Mouse (Mus musculus): ENCODE measurements at regions not wholly inside any gene's neighbourhood (a gene's known extent, or its start where the extent isn't known, plus 50 kb on each side); places are given as distances from the start of the nearest gene placed in this dataset.

DNA sequence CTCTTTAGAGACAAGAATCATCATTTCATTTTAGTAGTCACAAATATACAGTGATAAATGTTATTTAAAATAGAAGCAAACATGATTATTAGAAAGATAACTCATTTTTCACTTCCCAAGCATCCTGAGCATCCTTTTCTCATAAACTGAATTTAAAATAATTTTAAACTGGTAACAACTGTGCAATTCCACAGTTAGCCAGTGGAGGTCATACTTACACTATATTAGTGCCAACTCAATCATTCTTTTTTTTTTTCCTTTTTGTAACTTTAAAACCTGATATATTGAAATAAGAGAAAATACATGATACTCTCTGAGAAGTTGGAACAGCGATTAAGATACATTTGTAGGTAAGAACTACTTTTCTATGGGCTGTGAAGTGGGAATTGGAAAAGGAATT is 113.2 kb upstream of the Gm17509 start:
- no peak for DNase-seq

DNA sequence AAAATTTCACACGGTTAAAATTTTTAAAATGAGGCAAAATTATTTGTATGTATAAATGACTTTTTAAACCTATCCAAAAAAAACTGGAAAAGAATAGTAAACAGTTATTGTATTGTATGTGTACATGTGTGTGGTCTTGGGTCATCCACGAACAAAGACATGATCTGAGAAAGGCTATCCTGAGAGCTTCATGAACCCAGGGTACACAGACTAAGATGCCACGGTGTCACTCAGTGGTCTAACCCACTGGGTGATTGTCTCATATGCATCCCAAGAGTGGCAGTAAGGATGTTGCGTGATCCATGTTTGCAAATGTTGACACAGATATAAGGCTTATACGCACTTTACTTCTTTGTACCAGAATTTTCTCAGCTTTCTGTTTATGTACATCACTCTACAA is 113.7 kb upstream of the Gm17509 start:
- no peak for DNase-seq

DNA sequence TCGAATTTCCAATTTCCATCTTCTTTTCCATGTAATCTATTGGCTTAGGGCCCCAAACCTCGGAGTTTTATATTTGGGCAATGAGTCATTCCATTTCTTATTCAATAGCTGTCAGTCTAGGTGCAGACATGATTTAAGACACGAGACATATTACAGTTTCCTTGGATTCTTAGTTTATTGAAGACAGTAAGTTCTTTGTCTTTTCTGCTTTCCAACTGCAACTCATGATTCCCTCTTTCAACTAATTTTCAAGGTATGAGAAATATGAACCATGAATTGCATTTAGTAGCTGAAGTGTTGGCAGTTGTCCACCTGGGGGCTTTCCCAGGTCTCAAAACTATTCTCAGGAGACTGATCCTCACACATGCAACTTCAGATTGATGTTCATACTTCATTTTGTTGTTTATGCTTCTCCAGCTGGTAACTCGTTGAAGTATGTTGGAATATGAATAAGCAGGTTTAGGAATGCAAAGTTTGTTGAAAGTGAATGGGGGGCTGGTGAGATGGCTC is 160.3 kb upstream of the Gm17509 start:
- no peak for DNase-seq

DNA sequence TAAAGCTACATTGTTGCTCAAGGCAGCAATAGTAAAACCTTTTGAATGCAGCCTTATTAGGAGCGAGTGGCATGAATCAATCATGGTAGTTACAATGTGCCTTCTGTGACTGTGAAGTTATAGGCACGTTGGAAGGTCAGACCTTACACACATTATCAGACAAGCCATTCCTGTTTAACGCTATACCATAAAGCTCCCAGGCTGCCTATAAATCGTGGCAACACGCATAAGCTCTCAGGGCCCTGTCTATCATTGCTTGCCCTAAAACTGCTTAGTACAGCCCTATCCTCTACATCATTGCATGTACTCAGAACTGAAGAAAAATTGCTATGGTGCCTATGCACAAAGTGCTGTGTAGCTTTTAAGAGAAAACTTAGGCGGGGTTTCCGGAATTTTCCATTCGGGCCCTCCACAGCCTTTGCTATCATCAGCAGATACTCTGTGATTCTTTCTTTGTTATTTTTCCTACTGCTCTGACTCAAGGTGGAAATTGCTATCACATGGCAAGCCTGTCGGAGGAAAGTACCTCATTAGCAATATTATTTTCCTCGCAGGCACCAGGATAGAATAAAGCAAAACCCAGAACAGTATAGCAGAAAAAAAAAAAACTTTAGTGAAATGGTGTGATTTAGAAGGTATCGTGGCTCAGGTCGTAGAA is 162.7 kb upstream of the Gm17509 start:
- no peak for DNase-seq

DNA sequence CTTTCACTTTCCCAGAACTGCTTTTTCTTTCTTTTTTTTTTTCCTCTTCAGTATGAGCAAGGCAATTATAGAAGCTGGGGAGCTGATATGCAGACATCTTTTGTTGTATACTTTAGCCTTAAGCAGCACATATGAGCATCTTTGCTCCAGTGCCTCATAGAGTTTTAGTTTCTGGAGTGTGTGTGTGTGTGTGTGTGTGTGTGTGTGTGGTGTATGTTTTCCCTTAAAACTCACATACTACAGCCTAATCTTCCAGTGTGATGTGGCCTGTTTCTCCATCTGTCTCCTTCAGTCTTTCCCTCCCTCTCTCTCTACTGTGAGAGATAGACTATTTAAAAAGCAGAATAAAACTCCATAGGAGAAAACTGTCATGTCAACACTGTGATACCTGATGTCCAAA is 169.4 kb upstream of the Gm17509 start:
- no peak for DNase-seq

DNA sequence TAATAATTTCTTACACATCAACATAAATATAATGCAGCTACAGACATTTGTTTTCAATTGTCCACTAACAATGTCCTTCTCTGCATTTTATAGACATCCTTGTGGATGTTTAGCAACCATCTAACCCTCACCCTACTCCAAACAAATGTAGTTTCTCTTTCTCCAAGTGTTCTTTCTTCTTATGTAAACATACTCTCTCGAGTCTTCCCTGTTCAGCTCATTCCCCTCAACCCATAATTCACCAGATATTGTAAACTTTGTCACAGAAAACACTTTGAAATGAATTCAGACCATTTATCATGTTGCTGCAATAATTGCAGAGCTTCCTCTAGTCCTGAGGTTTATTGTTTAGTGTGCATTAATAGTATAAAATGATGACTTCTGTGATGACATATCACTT is 172.6 kb upstream of the Gm17509 start:
- no peak for DNase-seq

DNA sequence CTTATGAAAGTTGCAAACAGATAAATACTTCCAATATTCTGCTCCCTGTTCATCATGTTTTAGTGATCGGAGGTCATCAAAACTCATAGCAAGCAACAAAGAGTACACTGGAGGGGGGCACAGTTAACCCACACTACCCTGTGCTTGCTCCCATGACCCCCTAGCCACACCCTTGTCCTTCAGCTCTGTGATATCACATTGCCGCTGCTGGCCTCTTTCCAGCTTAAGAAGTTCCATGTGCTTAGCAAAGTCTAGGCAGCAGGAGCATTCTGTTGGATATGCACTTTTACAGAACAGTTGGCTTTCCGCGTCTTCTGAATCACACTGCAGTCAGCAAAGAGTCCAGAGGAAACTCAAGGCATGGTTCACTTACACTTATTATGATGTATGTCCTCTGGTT is 180.4 kb upstream of the Gm17509 start:
- peak; percentile 6 for DNase-seq

DNA sequence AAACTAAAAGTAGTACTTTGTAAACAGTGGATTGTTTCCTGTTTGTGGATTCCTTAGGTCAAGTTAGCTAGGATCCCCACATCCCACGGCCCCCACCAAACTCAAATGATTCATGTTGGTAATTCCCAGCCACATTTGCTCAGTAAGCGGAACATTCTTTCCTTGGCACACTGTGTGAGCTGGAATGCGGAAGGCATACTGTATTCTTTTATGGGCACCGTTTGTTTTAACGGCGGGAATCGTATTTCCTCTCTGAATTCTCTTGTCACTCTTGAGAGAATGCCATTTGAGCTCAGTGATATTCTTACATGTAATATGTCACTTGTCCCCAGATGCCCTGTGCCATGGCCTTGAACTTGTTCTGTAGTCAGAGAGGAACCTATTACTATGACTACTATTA is 189.1 kb upstream of the Gm17509 start:
- DNase-seq: no peak

DNA sequence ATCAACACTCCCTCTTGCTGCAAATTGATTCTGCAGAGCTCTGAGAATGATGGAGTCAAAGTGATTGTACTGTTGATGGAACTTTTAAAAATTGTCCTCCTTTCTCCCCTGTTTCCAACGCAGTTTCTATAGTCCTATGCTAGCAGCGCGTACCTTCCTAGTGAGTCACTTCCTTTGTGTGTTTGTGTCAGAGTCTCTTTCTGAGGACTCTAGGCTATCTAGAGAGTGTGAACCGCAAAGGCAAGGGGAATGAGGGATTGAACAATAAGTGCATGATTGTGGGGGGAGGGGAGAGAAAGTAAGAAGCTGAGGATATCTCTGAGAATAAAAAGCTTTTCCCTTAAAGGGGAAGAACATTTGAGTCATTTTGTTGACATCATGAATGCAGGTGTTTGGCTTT is 188.5 kb upstream of the Hcn1 start:
- DNase-seq: no peak

DNA sequence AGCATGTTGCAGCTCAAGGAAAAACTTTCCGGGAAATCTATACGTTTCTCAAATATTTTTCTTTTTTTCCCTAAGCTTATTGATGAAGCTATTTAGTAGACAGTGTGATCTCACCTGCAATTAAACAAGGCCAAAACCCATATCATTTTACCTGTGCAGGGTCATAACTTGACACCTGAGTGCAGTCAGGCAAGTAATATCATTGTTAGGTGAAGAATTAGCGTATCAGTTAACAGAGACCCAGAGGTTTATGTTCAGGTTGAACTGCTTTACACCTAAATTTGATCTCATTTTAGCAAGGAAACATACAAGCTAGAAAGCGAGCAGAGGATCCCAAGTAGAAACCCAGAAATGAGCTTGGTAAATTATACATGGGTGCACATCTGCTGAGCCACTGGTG is 178.6 kb upstream of the Hcn1 start:
- DNase-seq: no peak

DNA sequence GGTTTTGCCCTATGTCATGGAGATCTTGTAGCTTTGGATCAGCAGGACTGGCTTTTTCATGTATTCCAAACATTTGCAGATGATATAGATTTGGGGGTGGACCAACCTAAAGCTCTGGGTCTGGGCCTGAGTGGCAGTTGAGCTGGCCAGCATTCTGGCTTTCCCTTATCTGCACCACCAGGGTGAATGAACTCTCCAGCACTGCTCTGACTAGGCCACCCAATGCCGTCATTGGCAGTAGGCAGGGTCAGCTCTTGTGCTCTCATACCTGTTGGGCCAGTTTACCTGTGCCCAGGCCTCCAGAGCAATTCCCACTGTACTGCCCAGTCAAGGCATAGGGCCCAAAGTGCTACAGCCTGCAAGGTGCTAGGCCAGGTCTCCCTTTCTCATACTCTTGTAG is 177.1 kb upstream of the Hcn1 start:
- no peak for DNase-seq

DNA sequence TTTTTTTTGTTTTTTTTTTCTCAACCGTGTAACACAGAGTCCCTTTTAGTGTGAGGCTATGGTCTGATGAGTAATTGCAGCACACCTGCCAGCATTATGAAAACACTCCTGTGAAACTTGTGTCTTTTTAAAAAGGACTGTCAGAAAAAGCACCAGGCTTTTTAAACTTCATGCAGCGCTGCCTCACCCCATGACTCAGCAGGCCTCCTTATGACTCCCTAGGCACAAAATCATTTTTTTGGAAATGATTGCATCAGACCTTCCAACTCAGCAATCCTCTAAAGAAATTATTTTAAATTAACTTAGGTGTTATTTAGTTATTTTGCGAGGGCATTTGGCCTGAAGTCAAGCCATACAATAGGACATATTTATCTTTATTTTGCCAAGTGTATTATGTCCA is 134.7 kb upstream of the Hcn1 start:
- no peak for DNase-seq

DNA sequence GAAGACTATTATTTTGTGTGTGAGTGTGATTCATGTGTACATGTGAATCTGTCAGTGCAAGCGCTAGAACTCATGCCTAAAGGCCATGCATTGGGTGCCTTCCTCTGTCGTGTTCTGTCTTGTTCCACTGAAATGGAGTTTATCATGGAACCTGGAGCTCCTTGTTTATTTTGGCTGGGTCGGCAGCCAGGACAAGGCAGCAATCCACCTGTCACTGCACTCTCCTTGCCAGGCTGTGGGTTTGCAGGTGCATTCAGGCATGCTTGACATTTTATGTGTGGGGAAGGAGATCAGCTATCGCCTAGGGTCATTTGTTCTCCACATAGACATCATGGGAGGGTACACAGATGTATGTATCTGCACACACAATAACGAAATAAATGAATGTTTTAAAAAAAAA is 129.4 kb upstream of the Hcn1 start:
- DNase-seq: no peak

DNA sequence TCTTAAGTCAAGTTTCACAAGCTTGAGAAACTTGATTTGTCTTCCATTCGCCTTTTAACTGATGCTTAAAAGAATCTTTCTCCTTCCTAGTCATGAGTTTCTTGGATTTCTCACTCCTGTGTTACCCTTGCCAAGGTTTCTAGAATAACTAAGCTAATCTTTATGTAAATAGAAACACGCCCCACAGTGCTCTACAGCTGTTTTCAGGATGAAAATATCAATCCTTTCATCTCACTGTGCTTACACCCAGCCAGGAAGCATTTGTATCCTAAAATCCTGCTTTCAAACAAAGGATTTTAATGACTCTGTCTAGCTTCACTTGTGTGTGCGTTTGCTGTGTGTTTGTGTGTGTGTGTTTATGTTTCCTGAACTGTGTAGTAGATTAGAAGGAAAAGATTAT is 119.5 kb upstream of the Hcn1 start:
- no peak for DNase-seq

DNA sequence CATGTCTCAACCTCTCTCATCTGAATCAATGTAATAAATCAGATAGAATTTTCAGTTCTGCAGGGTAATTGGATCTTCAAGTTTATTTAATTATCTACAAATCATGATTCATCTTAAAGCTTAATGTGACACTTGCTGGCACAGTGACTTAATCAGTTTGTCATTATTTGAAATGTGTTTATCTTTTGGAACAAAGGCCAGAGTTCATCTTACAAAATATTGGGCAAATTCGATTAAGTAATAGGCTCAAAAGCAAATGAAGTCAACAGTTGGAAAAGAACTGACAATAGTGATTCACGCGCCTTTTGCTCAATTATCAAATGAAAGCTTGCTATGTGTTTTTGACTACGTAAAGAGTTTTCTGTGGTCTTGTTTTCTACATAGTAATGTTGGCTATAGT is 93.4 kb upstream of the Hcn1 start:
- DNase-seq: no peak

DNA sequence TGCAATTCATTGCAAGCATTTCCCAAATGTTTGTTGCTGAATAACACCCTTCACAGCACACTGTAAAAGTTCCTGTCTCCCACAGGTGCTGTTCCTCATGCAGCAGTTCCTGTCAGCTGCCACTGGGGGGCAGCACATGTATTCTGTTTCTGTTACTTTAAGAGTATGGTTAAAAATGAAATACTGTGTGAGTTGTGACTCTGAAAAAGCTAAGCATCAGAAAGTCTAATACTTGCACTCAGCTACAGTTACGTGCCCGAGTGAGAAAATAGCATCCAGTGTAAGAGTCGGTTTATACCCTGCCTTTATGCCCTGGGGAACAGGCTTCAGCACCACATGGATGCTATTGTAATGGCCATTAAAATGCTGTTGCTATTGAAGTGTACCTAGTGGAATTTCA is 52.0 kb upstream of the Hcn1 start:
- DNase-seq: peak; percentile 48
